Mouse (Mus musculus) heart, embryonic 13.5 days (tissue): ENCODE results near the gene Cox10. TPM values are rescaled to one million over a fixed set of nuclear protein-coding genes. Genes with fewer than 3 reads are reported as not detected.
A peak's percentile ranks its signal among the peaks of the same experiment; 100 is the strongest.

ENCODE experiments used
- ATAC-seq: fragments of 200-750 bp; cut with Nextera tagmentation; 2 replicates; pipeline ENCODE4 v1.8.0; 2017; ENCODE audit warnings: moderate TSS enrichment; ENCODE audit not compliant: insufficient number of reproducible peaks, low FRiP score, low TSS enrichment; ENCODE audit errors: extremely low read depth
- H3K27ac ChIP-seq: fragments of 300-500 bp; sonication (generic); replicated peaks from 2 replicates; pipeline ENCODE4 v1.5.1; 2015; ENCODE audit warnings: moderate library complexity, mild to moderate bottlenecking, inconsistent platforms
- H3K27me3 ChIP-seq: fragments of 300-500 bp; sonication (generic); replicated peaks from 2 replicates; pipeline ENCODE4 v1.6.1; 2015; ENCODE audit warnings: mild to moderate bottlenecking, inconsistent platforms
- H3K36me3 ChIP-seq: fragments of 300-500 bp; sonication (generic); 2 replicates; pipeline ENCODE4 v1.6.1; 2015; ENCODE audit warnings: mild to moderate bottlenecking, inconsistent platforms
- H3K4me1 ChIP-seq: fragments of 300-500 bp; sonication (generic); 2 replicates; pipeline ENCODE4 v1.6.1; 2015; ENCODE audit warnings: inconsistent platforms
- H3K4me2 ChIP-seq: fragments of 300-500 bp; sonication (generic); 2 replicates; pipeline ENCODE4 v1.6.1; 2015; ENCODE audit warnings: inconsistent platforms, mild to moderate bottlenecking, moderate library complexity
- H3K4me3 ChIP-seq: fragments of 300-500 bp; sonication (generic); 2 replicates; pipeline ENCODE4 v1.5.1; 2015; ENCODE audit warnings: moderate library complexity, mild to moderate bottlenecking, inconsistent platforms
- H3K9ac ChIP-seq: fragments of 300-500 bp; sonication (generic); 2 replicates; pipeline ENCODE4 v1.6.1; 2015; ENCODE audit warnings: inconsistent platforms, mild to moderate bottlenecking, moderate library complexity
- H3K9me3 ChIP-seq: fragments of 300-500 bp; sonication (generic); 2 replicates; pipeline ENCODE4 v1.6.1; 2016; ENCODE audit warnings: inconsistent platforms
- WGBS: fragments of 180-500 bp; shearing (Covaris S2); methylation state at CpG from one replicate; pipeline ENCODE4 v1.1.7; 2015; ENCODE audit warnings: mixed read lengths; 5-methylcytosine and 5-hydroxymethylcytosine counted together
- polyA plus RNA-seq: library from polyadenylated mRNA; unstranded; fragments of >200 nt; fragmentation: Nextera tagmentation; extraction: Ambion mirVana; gene quantifications from 2 replicates; pipeline ENCODE4 v1.2.1, GENCODE M21; 2015

Cox10 gene
- polyA plus RNA-seq, 1 experiment from 2014 or later, result 32.9 TPM

GRCm38 (mm10) chr11:63923386-63923785 is 155.9 kb downstream of the Cox10 start:
- H3K9me3 ChIP-seq, result no peaks in the 10 kb centered on the region
- WGBS, result 1% methylated on average over 29 of the region's 29 CpGs
- peaks cover 59% of the 10 kb centered on the region for H3K4me1 ChIP-seq
- no peaks in the 10 kb centered on the region for H3K36me3 ChIP-seq
- H3K27me3 ChIP-seq, result peaks cover 89% of the 10 kb centered on the region
- peak overlapping the region; percentile 69 for H3K9ac ChIP-seq
- peak overlapping the region; percentile 99 for H3K4me2 ChIP-seq
- no peak for ATAC-seq
- H3K27ac ChIP-seq, result no peak overlapping the region
- H3K4me3 ChIP-seq, result peak overlapping the region; percentile 68

DNA sequence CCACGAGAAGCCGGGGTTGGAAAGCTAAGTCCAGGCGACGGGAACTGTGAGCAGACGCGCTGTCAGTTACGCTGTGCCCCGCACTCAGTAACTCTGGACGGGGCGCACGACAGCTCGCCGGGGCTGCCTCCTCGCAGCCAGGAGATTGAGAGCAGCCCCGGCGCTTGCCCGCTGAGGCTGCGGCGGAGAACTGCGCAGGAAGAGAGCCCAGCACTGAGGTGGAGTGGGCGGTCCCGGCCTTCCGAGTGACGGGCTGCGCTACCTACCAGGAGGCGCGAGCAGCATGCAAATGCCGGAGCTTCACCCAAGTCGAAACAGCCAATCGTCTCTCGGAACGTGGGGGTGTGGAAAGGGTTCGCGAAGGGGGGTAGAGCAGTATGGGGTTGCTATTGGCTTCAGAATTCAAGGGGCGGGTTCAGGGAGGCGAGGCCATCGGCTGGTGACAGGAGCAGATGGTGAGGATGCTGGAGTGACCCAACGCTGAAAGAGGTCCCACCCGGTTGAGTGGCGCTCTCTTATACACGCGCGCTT is 157.1 kb downstream of the Cox10 start, which contains the start of gene Hs3st3b1:
Gene Hs3st3b1, minus strand, starts transcription at position 200 of the 531 bp plus-strand sequence.
- H3K27me3 ChIP-seq, result peaks cover 95% of the 10 kb centered on the region
- under 1% methylated on average over 43 of the region's 43 CpGs for WGBS

GRCm38 (mm10) chr11:63921044-63921951 is 158.0 kb downstream of the Cox10 start:
- Histone ChIP-seq H3K9me3 (no peaks in the 10 kb centered on the region), H3K36me3 (no peaks in the 10 kb centered on the region), H3K4me2 (peak overlapping the region; percentile 99), H3K4me3 (peak overlapping the region; percentile 68), H3K9ac (peak overlapping the region; percentile 81), H3K4me1 (peaks cover 69% of the 10 kb centered on the region), H3K27ac (no peak overlapping the region), H3K27me3 (peaks cover 87% of the 10 kb centered on the region)
- ATAC-seq, result no peak
- WGBS, result under 1% methylated on average over 80 of the region's 80 CpGs

More for the DNA sequence above, 157.1 kb downstream of the Cox10 start, which contains the start of gene Hs3st3b1:
- peaks cover 64% of the 10 kb centered on the region for H3K4me1 ChIP-seq
- no peak within 1 kb of the TSS for H3K27ac ChIP-seq
- peak within 1 kb of the TSS; percentile 81 for H3K9ac ChIP-seq
- H3K4me3 ChIP-seq, result peak within 1 kb of the TSS; percentile 68
- H3K4me2 ChIP-seq, result peak within 1 kb of the TSS; percentile 99
- H3K36me3 ChIP-seq, result no peaks in the 10 kb centered on the region
- no peaks in the 10 kb centered on the region for H3K9me3 ChIP-seq
- ATAC-seq, result peak; percentile 87

DNA sequence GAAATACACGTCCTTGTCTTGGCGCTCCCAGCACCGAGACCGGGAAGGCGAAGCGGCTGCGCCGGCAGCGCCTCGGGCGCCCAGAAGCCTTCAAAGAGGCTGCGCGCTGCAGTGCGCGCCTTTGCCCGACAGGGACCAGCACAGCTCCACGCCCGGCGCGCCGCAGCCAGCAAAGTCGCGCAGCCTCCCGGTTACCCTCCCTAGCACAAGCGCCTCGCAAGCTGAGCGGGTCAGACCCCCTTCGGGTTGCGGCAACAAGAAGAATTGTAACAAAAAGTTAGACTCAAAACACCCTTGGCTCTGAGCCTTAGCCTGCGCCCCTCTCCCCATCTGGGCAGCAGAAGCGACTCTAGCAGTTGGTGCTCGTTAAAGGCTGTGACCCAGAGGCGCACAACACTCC is 158.7 kb downstream of the Cox10 start:
- peaks cover 73% of the 10 kb centered on the region for H3K4me1 ChIP-seq
- WGBS, result 0% methylated on average over 33 of the region's 33 CpGs

DNA sequence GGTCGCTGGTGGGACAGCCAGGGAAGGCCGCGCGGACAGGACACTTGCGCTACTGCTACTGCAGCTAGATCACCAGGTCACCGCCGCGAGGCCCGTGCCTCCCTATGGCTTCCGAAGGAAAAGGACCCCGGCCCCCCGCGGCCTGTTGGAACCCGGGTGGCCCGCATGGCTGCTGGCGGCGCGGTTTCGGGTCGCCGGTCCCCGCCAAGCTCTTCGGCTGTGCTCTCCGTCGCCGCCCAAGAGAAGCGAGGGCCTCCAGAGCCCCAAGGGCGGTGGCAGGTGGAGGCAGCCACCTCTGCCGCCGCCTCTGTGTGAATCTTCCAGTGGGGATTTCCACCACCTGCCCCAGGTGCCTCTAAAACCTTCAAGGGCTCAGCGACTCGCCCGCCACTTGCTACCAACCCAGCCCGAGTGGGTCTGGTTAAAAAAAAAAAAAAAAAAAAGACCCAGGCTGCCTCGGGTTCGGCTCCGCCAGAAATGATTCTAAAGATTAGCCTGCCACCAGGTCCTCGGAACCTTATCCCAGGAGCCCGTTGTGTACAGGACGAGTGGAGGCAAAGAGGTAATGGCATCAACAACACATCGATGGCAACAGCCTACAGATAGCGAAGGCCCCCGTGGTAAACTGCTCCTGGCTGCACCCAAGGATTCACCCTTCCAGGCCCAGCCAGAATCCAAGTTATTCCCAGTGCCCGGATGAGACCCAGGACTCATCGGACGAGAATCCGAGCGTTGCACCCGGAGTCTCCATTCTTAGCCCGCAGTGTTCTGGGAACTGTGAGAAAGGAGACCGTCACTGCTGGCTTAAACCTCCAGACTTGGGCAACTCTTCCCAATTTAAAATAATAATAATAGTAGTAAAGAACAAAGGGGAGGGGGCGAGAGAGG is 159.8 kb downstream of the Cox10 start:
- 5% methylated on average over 52 of the region's 52 CpGs for WGBS
- H3K9me3 ChIP-seq, result no peaks in the 10 kb centered on the region
- peaks cover 73% of the 10 kb centered on the region for H3K27me3 ChIP-seq
- H3K4me1 ChIP-seq, result peaks cover 74% of the 10 kb centered on the region
- peak overlapping the region; percentile 81 for H3K9ac ChIP-seq
- peak overlapping the region; percentile 99 for H3K4me2 ChIP-seq
- peak overlapping the region; percentile 68 for H3K4me3 ChIP-seq
- no peaks in the 10 kb centered on the region for H3K36me3 ChIP-seq
- ATAC-seq, result no peak
- no peak overlapping the region for H3K27ac ChIP-seq

More for the DNA sequence above, 158.7 kb downstream of the Cox10 start:
- no peaks in the 10 kb centered on the region for H3K36me3 ChIP-seq
- no peak for ATAC-seq
- peak overlapping the region; percentile 81 for H3K9ac ChIP-seq
- H3K27me3 ChIP-seq, result peaks cover 83% of the 10 kb centered on the region
- H3K27ac ChIP-seq, result no peak overlapping the region
- peak overlapping the region; percentile 68 for H3K4me3 ChIP-seq
- H3K4me2 ChIP-seq, result peak overlapping the region; percentile 99
- no peaks in the 10 kb centered on the region for H3K9me3 ChIP-seq

GRCm38 (mm10) chr11:63918321-63919105 is 160.8 kb downstream of the Cox10 start:
- ATAC-seq, result no peak
- WGBS, result 42% methylated on average over 17 of the region's 17 CpGs
- Histone ChIP-seq H3K4me1 (peaks cover 73% of the 10 kb centered on the region), H3K27ac (no peak overlapping the region), H3K4me2 (peak overlapping the region; percentile 99), H3K4me3 (peak overlapping the region; percentile 68), H3K36me3 (no peaks in the 10 kb centered on the region), H3K9me3 (no peaks in the 10 kb centered on the region), H3K9ac (peak overlapping the region; percentile 81; the same call in 1 of the 2 replicates), H3K27me3 (peaks cover 63% of the 10 kb centered on the region)

GRCm38 (mm10) chr11:63917561-63917960 is 161.7 kb downstream of the Cox10 start:
- Histone ChIP-seq H3K27ac (no peak overlapping the region), H3K36me3 (no peaks in the 10 kb centered on the region), H3K9me3 (no peaks in the 10 kb centered on the region), H3K4me1 (peaks cover 65% of the 10 kb centered on the region), H3K27me3 (peaks cover 54% of the 10 kb centered on the region), H3K4me2 (no peak overlapping the region), H3K9ac (no peak overlapping the region), H3K4me3 (no peak overlapping the region)
- 29% methylated on average over 6 of the region's 6 CpGs for WGBS
- ATAC-seq, result no peak

GRCm38 (mm10) chr11:63914388-63914787 is 164.9 kb downstream of the Cox10 start:
- Histone ChIP-seq H3K4me1 (peaks cover 52% of the 10 kb centered on the region), H3K9ac (peak overlapping the region; percentile 69), H3K4me2 (peak overlapping the region; percentile 83), H3K36me3 (no peaks in the 10 kb centered on the region), H3K9me3 (no peaks in the 10 kb centered on the region), H3K27ac (peak overlapping the region; percentile 53), H3K4me3 (peak overlapping the region; percentile 51), H3K27me3 (peaks cover 32% of the 10 kb centered on the region)
- peak; percentile 59; the same call in 1 of the 2 replicates for ATAC-seq
- 3% methylated on average over 20 of the region's 20 CpGs for WGBS

GRCm38 (mm10) chr11:63913936-63914335 is 165.3 kb downstream of the Cox10 start:
- Histone ChIP-seq H3K9ac (peak overlapping the region; percentile 69), H3K4me3 (peak overlapping the region; percentile 51), H3K27me3 (peaks cover 28% of the 10 kb centered on the region), H3K4me2 (peak overlapping the region; percentile 83), H3K27ac (peak overlapping the region; percentile 53), H3K9me3 (no peaks in the 10 kb centered on the region), H3K36me3 (no peaks in the 10 kb centered on the region), H3K4me1 (peaks cover 48% of the 10 kb centered on the region)
- ATAC-seq, result peak; percentile 18; the same call in 1 of the 2 replicates
- 30% methylated on average over 4 of the region's 4 CpGs for WGBS
